Mouse (Mus musculus) colon, adult 2 months (tissue): ENCODE data around the gene Cbarp. TPM values are rescaled to one million over a fixed set of nuclear protein-coding genes. Genes with fewer than 3 reads are reported as not detected.

Experiments
- polyA plus RNA-seq: library from polyadenylated mRNA; depleted of rRNA; stranded (reverse); fragments of >200 nt; gene quantifications from 2 replicates; pipeline ENCODE4 v1.2.3, GENCODE M21; 2012; rRNA removed

Cbarp gene
- 14.1 and 17.1 TPM in 2 replicates for polyA plus RNA-seq

GRCm38 (mm10) chr10:80140666-80141035, at the start of gene Cbarp:
Gene Cbarp, minus strand, starts transcription at chr10:80140835.

GRCm38 (mm10) chr10:80179068-80180051, 38.7 kb upstream of the Cbarp start, which contains the start of gene Efna2:
Gene Efna2, plus strand, starts transcription at chr10:80179482.

GRCm38 (mm10) chr10:80172527-80173292, 32.1 kb upstream of the Cbarp start, which contains the start of gene 1600002K03Rik:
Gene 1600002K03Rik, plus strand, starts transcription at chr10:80172944.

GRCm38 (mm10) chr10:80165392-80166128, 24.9 kb upstream of the Cbarp start, which contains the start of gene Cirbp:
Gene Cirbp, plus strand, starts transcription at chr10:80165985.

GRCm38 (mm10) chr10:80147719-80148601, 7.3 kb upstream of the Cbarp start, which contains the start of gene Midn:
Gene Midn, plus strand, starts transcription at chr10:80148272.

GRCm38 (mm10) chr10:80138553-80139438, 1.8 kb downstream of the Cbarp start, which contains the start of gene Atp5d:
Gene Atp5d, plus strand, starts transcription at chr10:80138632.

GRCm38 (mm10) chr10:80115290-80115943, 25.2 kb downstream of the Cbarp start, which contains the start of gene Stk11:
Gene Stk11, plus strand, starts transcription at chr10:80115803.

GRCm38 (mm10) chr10:80105460-80105859, 35.2 kb downstream of the Cbarp start, which contains the start of gene Sbno2:
Gene Sbno2, minus strand, starts transcription at chr10:80105571.

Other genes starting within 250 kb of the Cbarp start
- 295 and 596 TPM in 2 replicates for gene Cfd, start 250.0 kb downstream of the Cbarp start, polyA plus RNA-seq
- 82.9 and 84.0 TPM in 2 replicates for gene Med16, start 231.9 kb downstream of the Cbarp start, polyA plus RNA-seq
- not detected in 2 replicates for gene Gm26602, start 230.0 kb downstream of the Cbarp start, polyA plus RNA-seq
- gene Kiss1r, start 223.9 kb downstream of the Cbarp start, polyA plus RNA-seq = 9.5 and 12.7 TPM in 2 replicates
- 358 and 384 TPM in 2 replicates for gene R3hdm4, start 219.6 kb downstream of the Cbarp start, polyA plus RNA-seq
- gene Arid3a, start 213.8 kb downstream of the Cbarp start, polyA plus RNA-seq = 7.1 and 9.2 TPM in 2 replicates
- gene Wdr18, start 180.7 kb downstream of the Cbarp start, polyA plus RNA-seq = 43.3 and 45.7 TPM in 2 replicates
- not detected in 2 replicates for gene Grin3b, start 170.1 kb downstream of the Cbarp start, polyA plus RNA-seq
- gene Tmem259, start 156.5 kb downstream of the Cbarp start, polyA plus RNA-seq = 384 and 485 TPM in 2 replicates
- gene Cnn2, start 152.3 kb downstream of the Cbarp start, polyA plus RNA-seq = 79.8 and 98.8 TPM in 2 replicates
- gene Abca7, start 144.3 kb downstream of the Cbarp start, polyA plus RNA-seq = 40.3 and 43.6 TPM in 2 replicates
- gene Arhgap45, start 124.2 kb downstream of the Cbarp start, polyA plus RNA-seq = 24.6 and 25.0 TPM in 2 replicates
- 179 and 185 TPM in 2 replicates for gene Polr2e, start 101.0 kb downstream of the Cbarp start, polyA plus RNA-seq
- 332 and 514 TPM in 2 replicates for gene Gpx4, start 93.7 kb downstream of the Cbarp start, polyA plus RNA-seq
- gene Sbno2, start 35.3 kb downstream of the Cbarp start, polyA plus RNA-seq = 82.3 and 100 TPM in 2 replicates
- 125 and 133 TPM in 2 replicates for gene Stk11, start 25.0 kb downstream of the Cbarp start, polyA plus RNA-seq
- gene Atp5d, start 2.2 kb downstream of the Cbarp start, polyA plus RNA-seq = 2,828 and 3,041 TPM in 2 replicates
- 174 and 187 TPM in 2 replicates for gene Midn, start 7.4 kb upstream of the Cbarp start, polyA plus RNA-seq
- gene Cirbp, start 25.1 kb upstream of the Cbarp start, polyA plus RNA-seq = 98.7 and 100 TPM in 2 replicates
- gene 1600002K03Rik, start 32.1 kb upstream of the Cbarp start, polyA plus RNA-seq = 18.0 and 23.5 TPM in 2 replicates
- 3.4 and 3.6 TPM in 2 replicates for gene Efna2, start 38.6 kb upstream of the Cbarp start, polyA plus RNA-seq
- 25.4 and 27.3 TPM in 2 replicates for gene Mum1, start 85.6 kb upstream of the Cbarp start, polyA plus RNA-seq
- 917 and 1,055 TPM in 2 replicates for gene Ndufs7, start 108.3 kb upstream of the Cbarp start, polyA plus RNA-seq
- 12.4 and 22.1 TPM in 2 replicates for gene Gamt, start 120.2 kb upstream of the Cbarp start, polyA plus RNA-seq
- 79.6 and 86.9 TPM in 2 replicates for gene Dazap1, start 120.7 kb upstream of the Cbarp start, polyA plus RNA-seq
- 1,702 and 2,447 TPM in 2 replicates for gene Rps15, start 151.6 kb upstream of the Cbarp start, polyA plus RNA-seq
- 1.8 and 2.0 TPM in 2 replicates for gene Apc2, start 155.1 kb upstream of the Cbarp start, polyA plus RNA-seq
- 55.6 and 67.7 TPM in 2 replicates for gene 2310011J03Rik, start 179.7 kb upstream of the Cbarp start, polyA plus RNA-seq
- 20.6 and 24.0 TPM in 2 replicates for gene Pcsk4, start 188.7 kb upstream of the Cbarp start, polyA plus RNA-seq
- 27.3 and 36.0 TPM in 2 replicates for gene Reep6, start 189.1 kb upstream of the Cbarp start, polyA plus RNA-seq
- gene Adamtsl5, start 207.6 kb upstream of the Cbarp start, polyA plus RNA-seq = 27.8 and 29.2 TPM in 2 replicates
- 0.38 and 0.71 TPM in 2 replicates for gene Plk5, start 215.6 kb upstream of the Cbarp start, polyA plus RNA-seq
- 23.9 and 24.3 TPM in 2 replicates for gene Mex3d, start 246.8 kb upstream of the Cbarp start, polyA plus RNA-seq